Mouse (Mus musculus) MEL (cell line): ENCODE data around the gene Srbd1. TPM values are rescaled to one million over a fixed set of nuclear protein-coding genes. Genes with fewer than 3 reads are reported as not detected.

Experiments used
- DNase-seq: peaks from one replicate; pipeline ENCODE4 v3.0.0; 2011; ENCODE audit warnings: low read depth, low spot score
- H3K27ac ChIP-seq: 2 replicates; pipeline ENCODE4 v1.5.1; 2012; ENCODE audit warnings: low read depth, mild to moderate bottlenecking, control low read depth, low read length, moderate library complexity; ENCODE audit not compliant: control insufficient read depth
- H3K27me3 ChIP-seq, 2 experiments: fragments of 150-350 bp in 1 of 2; sonication (generic) in 1 of 2; 2 replicates each; pipeline ENCODE4 v1.6.1; 2012; ENCODE audit warnings: low read length in 2 of 2, mild to moderate bottlenecking in 2 of 2, improper control_type of control experiment in 1 of 2, moderate library complexity in 1 of 2; ENCODE audit not compliant: insufficient read depth in 2 of 2, control insufficient read depth in 1 of 2
- H3K36me3 ChIP-seq, 2 experiments: 2 replicates each; pipeline ENCODE4 v1.6.1; 2012 to 2014; ENCODE audit warnings: low read length in 2 of 2, improper control_type of control experiment in 1 of 2, inconsistent platforms in 1 of 2, mild to moderate bottlenecking in 1 of 2; ENCODE audit not compliant: insufficient read depth in 2 of 2, control insufficient read depth in 1 of 2
- H3K4me1 ChIP-seq, 2 experiments: fragments of 150-350 bp in 1 of 2; sonication (generic) in 1 of 2; 2 replicates each; pipeline ENCODE4 v1.6.1; 2012; ENCODE audit warnings: low read length in 2 of 2, improper control_type of control experiment in 1 of 2, mild to moderate bottlenecking in 1 of 2; ENCODE audit not compliant: insufficient read depth in 2 of 2, control insufficient read depth in 1 of 2
- H3K4me3 ChIP-seq, 2 experiments: fragments of 150-350 bp in 1 of 2; sonication (generic) in 1 of 2; 2 replicates each; pipeline ENCODE4 v1.5.1; 2012; ENCODE audit warnings: low read depth in 2 of 2, low read length in 2 of 2, mild to moderate bottlenecking in 2 of 2, moderate library complexity in 2 of 2, control low read depth in 1 of 2, improper control_type of control experiment in 1 of 2; ENCODE audit not compliant: control insufficient read depth in 1 of 2, insufficient read depth in 1 of 2
- H3K79me2 ChIP-seq: 2 replicates; pipeline ENCODE4 v1.6.1; 2012; ENCODE audit warnings: mild to moderate bottlenecking, low read length, moderate library complexity; ENCODE audit not compliant: control insufficient read depth, poor library complexity, insufficient read depth
- H3K9ac ChIP-seq: 2 replicates; pipeline ENCODE4 v1.6.1; 2012; ENCODE audit warnings: low read depth, mild to moderate bottlenecking, control low read depth, low read length, moderate library complexity; ENCODE audit not compliant: control insufficient read depth, poor library complexity, severe bottlenecking
- H3K9me3 ChIP-seq: fragments of 150-350 bp; sonication (generic); replicated peaks from 2 replicates; pipeline ENCODE4 v1.6.1; 2012; ENCODE audit warnings: mild to moderate bottlenecking, low read length, improper control_type of control experiment, moderate library complexity; ENCODE audit not compliant: insufficient read depth
- EP300 ChIP-seq, 2 experiments: IDR thresholded peaks; 2 replicates each; pipeline ENCODE4 v1.6.1; 2011; ENCODE audit warnings: improper control_type of control experiment in 2 of 2, low read length in 2 of 2, low read depth in 1 of 2, mild to moderate bottlenecking in 1 of 2
- MAZ ChIP-seq: IDR thresholded peaks from 2 replicates; pipeline ENCODE4 v1.6.1; 2012; ENCODE audit warnings: low read depth, mild to moderate bottlenecking, inconsistent platforms, low read length, improper control_type of control experiment
- MYB ChIP-seq: IDR thresholded peaks from 2 replicates; pipeline ENCODE4 v1.6.1; 2011; ENCODE audit warnings: mild to moderate bottlenecking, low read depth, low read length, improper control_type of control experiment
- RAD21 ChIP-seq: IDR thresholded peaks from 2 replicates; pipeline ENCODE4 v1.6.1; 2011; ENCODE audit warnings: mild to moderate bottlenecking, low read depth, low read length, improper control_type of control experiment
- SIN3A ChIP-seq: IDR thresholded peaks from 2 replicates; pipeline ENCODE4 v1.6.1; 2012; ENCODE audit warnings: low read length, improper control_type of control experiment, inconsistent platforms
- polyA plus RNA-seq, 2 experiments: library from polyadenylated mRNA; stranded (reverse) in 1 of 2; unstranded in 1 of 2; fragments of >175 nt in 1 of 2; fragments of >200 nt in 1 of 2; gene quantifications; 2 replicates each; pipeline versions ENCODE4 v1.2.1 to v1.2.4; 2012; ENCODE audit warnings: low replicate concordance in 2 of 2, low read depth in 1 of 2; ENCODE audit not compliant: insufficient read length in 2 of 2, insufficient read depth in 1 of 2, missing spikeins in 1 of 2
- total RNA-seq: library from RNA; depleted of rRNA; stranded (reverse); fragments of 300-350 nt; gene quantifications from 2 replicates; pipeline ENCODE4 v1.2.3, GENCODE M21; 2012; rRNA removed

Gene Srbd1
- total and polyA plus RNA-seq, 3 experiments: 14.9 to 30.5 TPM; not detected in 1

DNA sequence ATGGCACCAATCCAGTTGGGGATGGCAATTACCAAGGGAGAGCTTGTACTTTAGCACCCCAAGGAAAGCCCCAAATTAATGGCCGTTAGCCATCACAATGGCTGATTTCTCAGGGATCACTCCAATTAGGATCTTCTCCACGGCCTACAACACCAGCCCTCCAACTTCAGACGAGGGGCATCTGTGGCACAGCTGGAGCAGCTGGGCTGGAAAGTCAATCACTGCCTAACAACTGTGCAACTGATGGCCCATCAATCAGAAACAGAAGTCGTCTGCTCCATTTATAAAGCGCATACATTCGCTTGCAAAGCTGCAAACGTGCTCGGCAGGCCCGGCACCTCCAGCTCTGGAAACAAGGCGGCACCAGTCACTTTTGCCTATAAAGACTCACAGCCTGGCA, 209.7 kb downstream of the Srbd1 start:
- TF ChIP-seq EP300 (IDR thresholded peaks at IDR 0.05; ENCODE audit: low read depth in 1 of 2, low read length in 2 of 2) (no peak), SIN3A (no peak), RAD21 (no peak), MYB (no peak), MAZ (no peak)
- H3K36me3 ChIP-seq: no peaks in the 10 kb centered on the region

More for the DNA sequence above, 209.7 kb downstream of the Srbd1 start:
- Histone ChIP-seq H3K27ac (no peak overlapping the region), H3K27me3 (peaks cover 0 to 3% of the 10 kb centered on the region in 2 experiments; a peak in 2 of 4 replicates), H3K9ac (no peak overlapping the region), H3K4me3 (no peak overlapping the region), H3K79me2 (no peaks in the 10 kb centered on the region), H3K9me3 (no peaks in the 10 kb centered on the region), H3K4me1 (no peaks in the 10 kb centered on the region)
- DNase-seq: no peak

Other genes starting within 250 kb of the Srbd1 start
- 3.0 and 3.6 TPM in 2 replicates for gene Prkce, start 22.6 kb upstream of the Srbd1 start, total RNA-seq
- 1 to 10 TPM in 1 of 2 experiments, not detected in 1; 5.3 TPM for gene Prkce, start 22.6 kb upstream of the Srbd1 start, polyA plus RNA-seq